Mouse (Mus musculus): Measurements from ENCODE around the gene Nt5m.

Gene Nt5m

GRCm38 (mm10) chr11:59839459-59840126 lies 346 bp downstream of the Nt5m start, which contains the start of gene Cops3:
Gene Cops3 (minus strand): TSS chr11:59839838.
- peak; percentile 91 to 95 for DNase-seq (ENCODE audit: low spot score in 2 of 2)

GRCm38 (mm10) chr11:59846311-59846710 lies 7.1 kb downstream of the Nt5m start:
- DNase-seq (ENCODE audit: low spot score in 2 of 2), result no peak

- peak in 1 of 2 experiments; percentile 33 for DNase-seq (ENCODE audit: low spot score in 2 of 2)
Measured at GRCm38 (mm10) chr11:59847131-59847530, 7.9 kb downstream of the Nt5m start.

- DNase-seq (ENCODE audit: low spot score in 2 of 2), result peak; percentile 65 to 82
Measured at GRCm38 (mm10) chr11:59847891-59848884, 8.9 kb downstream of the Nt5m start.

- no peak for DNase-seq (ENCODE audit: low spot score in 2 of 2)
Measured at GRCm38 (mm10) chr11:59852865-59853264, 13.6 kb downstream of the Nt5m start.

- no peak for DNase-seq (ENCODE audit: low spot score in 2 of 2)
Measured at GRCm38 (mm10) chr11:59860467-59860866, 21.2 kb downstream of the Nt5m start.

GRCm38 (mm10) chr11:59864316-59864715 lies 25.1 kb downstream of the Nt5m start:
- DNase-seq (ENCODE audit: low spot score in 2 of 2), result no peak

- DNase-seq (ENCODE audit: low spot score in 2 of 2), result no peak
Measured at GRCm38 (mm10) chr11:59872124-59872523, 32.9 kb downstream of the Nt5m start.

GRCm38 (mm10) chr11:59880031-59880430 lies 40.8 kb downstream of the Nt5m start:
- DNase-seq (ENCODE audit: low spot score in 2 of 2), result peak; percentile 65 to 75

GRCm38 (mm10) chr11:59885217-59885986 lies 46.2 kb downstream of the Nt5m start:
- DNase-seq (ENCODE audit: low spot score in 2 of 2), result no peak

- DNase-seq (ENCODE audit: low spot score in 2 of 2), result no peak
Measured at GRCm38 (mm10) chr11:59886952-59887351, 47.7 kb downstream of the Nt5m start.

GRCm38 (mm10) chr11:59888151-59888550 lies 48.9 kb downstream of the Nt5m start:
- DNase-seq (ENCODE audit: low spot score in 2 of 2), result no peak

GRCm38 (mm10) chr11:59891854-59892253 lies 52.6 kb downstream of the Nt5m start:
- DNase-seq (ENCODE audit: low spot score in 2 of 2), result no peak

GRCm38 (mm10) chr11:59893153-59893788 lies 54.0 kb downstream of the Nt5m start:
- DNase-seq (ENCODE audit: low spot score in 2 of 2), result no peak

GRCm38 (mm10) chr11:59894916-59895315 lies 55.7 kb downstream of the Nt5m start:
- no peak for DNase-seq (ENCODE audit: low spot score in 2 of 2)

GRCm38 (mm10) chr11:59895316-59895715 lies 56.1 kb downstream of the Nt5m start:
- no peak for DNase-seq (ENCODE audit: low spot score in 2 of 2)

GRCm38 (mm10) chr11:59897981-59898599 lies 58.8 kb downstream of the Nt5m start:
- no peak for DNase-seq (ENCODE audit: low spot score in 2 of 2)

- DNase-seq (ENCODE audit: low spot score in 2 of 2), result no peak
Measured at GRCm38 (mm10) chr11:59899711-59900685, 60.8 kb downstream of the Nt5m start.

- no peak for DNase-seq (ENCODE audit: low spot score in 2 of 2)
Measured at GRCm38 (mm10) chr11:59900995-59901394, 61.7 kb downstream of the Nt5m start.

Data from urinary bladder, postnatal 36 days (tissue).